Mouse (Mus musculus) erythroblast, embryonic 14.5 days (primary cell): ENCODE results near the gene Gm4969.

Experiments used
- GATA1 ChIP-seq: IDR thresholded peaks from 2 replicates; pipeline ENCODE4 v1.6.1; 2012; ENCODE audit warnings: low read length, inconsistent platforms, mixed read lengths
- TAL1 ChIP-seq: IDR thresholded peaks from 3 replicates; pipeline ENCODE4 v1.6.1; 2012; ENCODE audit warnings: low read length, inconsistent platforms, mixed read lengths

GRCm38 (mm10) chr7:19163752-19164151, 45.6 kb upstream of the Gm4969 start:
- TF ChIP-seq GATA1 (no peak), TAL1 (no peak)
